Mouse (Mus musculus): Measurements from ENCODE around the gene Atg9a. TPM values are rescaled to one million over a fixed set of nuclear protein-coding genes. Genes with fewer than 3 reads are reported as not detected.

The Atg9a gene
- polyA plus RNA-seq, 1 experiment = 10.6 TPM

GRCm38 (mm10) chr1:75225473-75225872, 33.5 kb upstream of the Atg9a start:
- TF ChIP-seq EP300 (IDR thresholded peaks at IDR 0.05; ENCODE audit: insufficient read depth, low read depth, low read length) (no peak), CTCF (IDR thresholded peaks at IDR 0.05; ENCODE audit: low read depth, low read length) (no peak), POLR2A (IDR thresholded peaks at IDR 0.05; ENCODE audit: insufficient read depth, low read length) (no peak)
- no peaks in the 10 kb centered on the region for H3K36me3 ChIP-seq (ENCODE audit: control insufficient read depth, insufficient read depth, low read length, poor library complexity, severe bottlenecking)
- no peak overlapping the region for H3K4me3 ChIP-seq (ENCODE audit: low read depth, low read length)
- H3K9me3 ChIP-seq (replicated peaks; ENCODE audit: control insufficient read depth, insufficient read depth, low read length, poor library complexity, severe bottlenecking) = no peaks in the 10 kb centered on the region
- H3K9ac ChIP-seq (ENCODE audit: low read depth, poor library complexity, severe bottlenecking) = no peak overlapping the region
- no peaks in the 10 kb centered on the region for H3K27me3 ChIP-seq (ENCODE audit: control insufficient read depth, insufficient read depth, low read length, poor library complexity, severe bottlenecking)
- no peak overlapping the region for H3K27ac ChIP-seq (ENCODE audit: insufficient read depth, low read length)
- H3K4me1 ChIP-seq (ENCODE audit: control insufficient read depth, insufficient read depth, low read length) = peaks cover 13% of the 10 kb centered on the region

- H3K4me3 ChIP-seq (ENCODE audit: low read depth, low read length) = no peak overlapping the region
- no peak overlapping the region for H3K27ac ChIP-seq (ENCODE audit: insufficient read depth, low read length)
- peaks cover 13% of the 10 kb centered on the region for H3K4me1 ChIP-seq (ENCODE audit: control insufficient read depth, insufficient read depth, low read length)
- no peak for TF ChIP-seq CTCF (IDR thresholded peaks at IDR 0.05; ENCODE audit: low read depth, low read length)
- TF ChIP-seq EP300 (IDR thresholded peaks at IDR 0.05; ENCODE audit: insufficient read depth, low read depth, low read length) = no peak
- TF ChIP-seq POLR2A (IDR thresholded peaks at IDR 0.05; ENCODE audit: insufficient read depth, low read length) = no peak
- no peaks in the 10 kb centered on the region for H3K9me3 ChIP-seq (replicated peaks; ENCODE audit: control insufficient read depth, insufficient read depth, low read length, poor library complexity, severe bottlenecking)
- no peaks in the 10 kb centered on the region for H3K36me3 ChIP-seq (ENCODE audit: control insufficient read depth, insufficient read depth, low read length, poor library complexity, severe bottlenecking)
- H3K27me3 ChIP-seq (ENCODE audit: control insufficient read depth, insufficient read depth, low read length, poor library complexity, severe bottlenecking) = no peaks in the 10 kb centered on the region
- H3K9ac ChIP-seq (ENCODE audit: low read depth, poor library complexity, severe bottlenecking) = no peak overlapping the region
These were observed 31.5 kb upstream of the Atg9a start for GRCm38 (mm10) chr1:75223532-75223931.

DNA sequence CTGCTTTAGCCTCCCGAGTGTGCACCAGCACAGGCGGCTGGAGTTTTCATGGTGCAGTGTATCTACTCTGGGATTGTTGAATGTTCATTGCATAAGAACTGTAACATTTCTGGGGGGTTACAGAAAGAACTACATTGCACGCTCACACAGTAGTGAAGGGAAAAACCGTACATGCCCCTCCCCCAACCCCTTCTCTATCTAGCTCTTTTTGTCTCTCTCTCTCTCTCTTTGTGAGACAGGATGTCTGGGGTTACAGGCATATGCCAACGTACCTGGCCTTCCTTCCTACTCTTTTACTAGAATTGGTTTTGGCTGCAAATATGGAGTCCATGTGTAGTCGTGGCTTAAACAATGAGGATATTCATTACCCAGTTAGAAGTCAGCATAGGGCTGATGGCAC, 30.9 kb upstream of the Atg9a start:
- Histone ChIP-seq H3K9me3 (replicated peaks; ENCODE audit: control insufficient read depth, insufficient read depth, low read length, poor library complexity, severe bottlenecking) (no peaks in the 10 kb centered on the region), H3K36me3 (ENCODE audit: control insufficient read depth, insufficient read depth, low read length, poor library complexity, severe bottlenecking) (no peaks in the 10 kb centered on the region), H3K4me1 (ENCODE audit: control insufficient read depth, insufficient read depth, low read length) (peaks cover 13% of the 10 kb centered on the region), H3K9ac (ENCODE audit: low read depth, poor library complexity, severe bottlenecking) (no peak overlapping the region), H3K4me3 (ENCODE audit: low read depth, low read length) (no peak overlapping the region), H3K27ac (ENCODE audit: insufficient read depth, low read length) (no peak overlapping the region), H3K27me3 (ENCODE audit: control insufficient read depth, insufficient read depth, low read length, poor library complexity, severe bottlenecking) (no peaks in the 10 kb centered on the region)
- TF ChIP-seq EP300 (IDR thresholded peaks at IDR 0.05; ENCODE audit: insufficient read depth, low read depth, low read length) (no peak), CTCF (IDR thresholded peaks at IDR 0.05; ENCODE audit: low read depth, low read length) (no peak), POLR2A (IDR thresholded peaks at IDR 0.05; ENCODE audit: insufficient read depth, low read length) (no peak)

DNA sequence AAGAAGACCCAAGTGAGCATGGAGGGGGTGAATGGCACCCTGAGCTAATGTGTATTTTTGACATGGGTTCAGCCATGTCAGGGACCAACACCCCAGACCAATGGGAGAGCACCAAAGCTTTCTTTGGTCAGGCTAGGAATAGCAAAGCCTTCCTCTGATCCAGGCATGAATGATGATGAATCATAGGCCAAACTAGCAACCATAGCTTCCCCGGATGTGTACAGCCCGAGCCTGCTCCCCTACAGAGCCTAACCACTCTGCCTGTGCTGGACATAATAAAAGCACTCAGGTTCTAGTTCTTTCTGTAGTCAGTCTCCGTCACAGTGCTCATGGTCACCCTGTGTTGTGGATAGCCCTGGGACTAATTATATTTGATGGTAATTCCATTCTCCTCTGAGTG, 29.5 kb upstream of the Atg9a start:
- no peaks in the 10 kb centered on the region for H3K9me3 ChIP-seq (replicated peaks; ENCODE audit: control insufficient read depth, insufficient read depth, low read length, poor library complexity, severe bottlenecking)
- H3K9ac ChIP-seq (ENCODE audit: low read depth, poor library complexity, severe bottlenecking) = no peak overlapping the region
- TF ChIP-seq POLR2A (IDR thresholded peaks at IDR 0.05; ENCODE audit: insufficient read depth, low read length) = no peak
- TF ChIP-seq CTCF (IDR thresholded peaks at IDR 0.05; ENCODE audit: low read depth, low read length) = no peak
- no peak for TF ChIP-seq EP300 (IDR thresholded peaks at IDR 0.05; ENCODE audit: insufficient read depth, low read depth, low read length)
- H3K4me3 ChIP-seq (ENCODE audit: low read depth, low read length) = no peak overlapping the region
- H3K4me1 ChIP-seq (ENCODE audit: control insufficient read depth, insufficient read depth, low read length) = peaks cover 9% of the 10 kb centered on the region
- peaks cover 6% of the 10 kb centered on the region for H3K36me3 ChIP-seq (ENCODE audit: control insufficient read depth, insufficient read depth, low read length, poor library complexity, severe bottlenecking)
- no peaks in the 10 kb centered on the region for H3K27me3 ChIP-seq (ENCODE audit: control insufficient read depth, insufficient read depth, low read length, poor library complexity, severe bottlenecking)
- peak overlapping the region; percentile 78 for H3K27ac ChIP-seq (ENCODE audit: insufficient read depth, low read length)

DNA sequence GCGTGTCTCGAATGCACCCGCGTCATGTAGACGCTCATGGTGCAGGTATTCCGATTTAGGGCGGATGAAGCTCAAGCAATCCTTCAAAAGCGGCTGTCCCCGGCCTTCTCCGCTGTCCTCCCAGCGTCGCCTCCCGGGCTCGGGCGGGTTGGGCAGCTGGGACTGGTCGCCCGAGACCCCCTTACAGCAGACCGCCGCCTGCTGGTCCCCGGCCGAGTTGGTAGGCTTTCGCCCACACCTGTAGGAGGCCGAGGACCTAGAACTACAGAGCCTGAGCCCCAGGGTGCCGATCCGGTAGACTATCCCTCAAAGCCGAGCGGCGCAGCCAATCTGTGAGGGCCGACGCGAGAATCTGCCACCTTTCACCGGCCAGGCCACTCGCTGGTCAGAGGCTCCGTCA, 27.5 kb upstream of the Atg9a start, which contains the start of gene Tuba4a:
Gene Tuba4a, minus strand, starts transcription at position 335 of the 400 bp plus-strand sequence.
- H3K27me3 ChIP-seq (ENCODE audit: control insufficient read depth, insufficient read depth, low read length, poor library complexity, severe bottlenecking) = no peaks in the 10 kb centered on the region
- TF ChIP-seq EP300 (IDR thresholded peaks at IDR 0.05; ENCODE audit: insufficient read depth, low read depth, low read length) (no peak), POLR2A (IDR thresholded peaks at IDR 0.05; ENCODE audit: insufficient read depth, low read length) (no peak), CTCF (IDR thresholded peaks at IDR 0.05; ENCODE audit: low read depth, low read length) (no peak)
- no peak within 1 kb of the TSS for H3K27ac ChIP-seq (ENCODE audit: insufficient read depth, low read length)
- H3K9ac ChIP-seq (ENCODE audit: low read depth, poor library complexity, severe bottlenecking) = peak within 1 kb of the TSS; percentile 70
- peaks cover 9% of the 10 kb centered on the region for H3K4me1 ChIP-seq (ENCODE audit: control insufficient read depth, insufficient read depth, low read length)
- no peaks in the 10 kb centered on the region for H3K9me3 ChIP-seq (replicated peaks; ENCODE audit: control insufficient read depth, insufficient read depth, low read length, poor library complexity, severe bottlenecking)
- peaks cover 26% of the 10 kb centered on the region for H3K36me3 ChIP-seq (ENCODE audit: control insufficient read depth, insufficient read depth, low read length, poor library complexity, severe bottlenecking)
- peak within 1 kb of the TSS; percentile 90 for H3K4me3 ChIP-seq (ENCODE audit: low read depth, low read length)

GRCm38 (mm10) chr1:75219078-75219477, 27.1 kb upstream of the Atg9a start:
- peak overlapping the region; percentile 70 for H3K9ac ChIP-seq (ENCODE audit: low read depth, poor library complexity, severe bottlenecking)
- no peaks in the 10 kb centered on the region for H3K27me3 ChIP-seq (ENCODE audit: control insufficient read depth, insufficient read depth, low read length, poor library complexity, severe bottlenecking)
- H3K27ac ChIP-seq (ENCODE audit: insufficient read depth, low read length) = no peak overlapping the region
- H3K4me3 ChIP-seq (ENCODE audit: low read depth, low read length) = peak overlapping the region; percentile 90
- peaks cover 8% of the 10 kb centered on the region for H3K4me1 ChIP-seq (ENCODE audit: control insufficient read depth, insufficient read depth, low read length)
- H3K36me3 ChIP-seq (ENCODE audit: control insufficient read depth, insufficient read depth, low read length, poor library complexity, severe bottlenecking) = peaks cover 30% of the 10 kb centered on the region
- TF ChIP-seq CTCF (IDR thresholded peaks at IDR 0.05; ENCODE audit: low read depth, low read length) (no peak), POLR2A (IDR thresholded peaks at IDR 0.05; ENCODE audit: insufficient read depth, low read length) (peak; percentile 97), EP300 (IDR thresholded peaks at IDR 0.05; ENCODE audit: insufficient read depth, low read depth, low read length) (0 out of 2 replicates have a peak, but pooled peaks have one; percentile 27)
- H3K9me3 ChIP-seq (replicated peaks; ENCODE audit: control insufficient read depth, insufficient read depth, low read length, poor library complexity, severe bottlenecking) = no peaks in the 10 kb centered on the region

All from ES-Bruce4 (cell line).